Mouse (Mus musculus): ENCODE results near the gene Calhm3. TPM values are rescaled to one million over a fixed set of nuclear protein-coding genes. Genes with fewer than 3 reads are reported as not detected.

Gene Calhm3
- polyA plus RNA-seq, 1 experiment from 2014 or later: not detected

DNA sequence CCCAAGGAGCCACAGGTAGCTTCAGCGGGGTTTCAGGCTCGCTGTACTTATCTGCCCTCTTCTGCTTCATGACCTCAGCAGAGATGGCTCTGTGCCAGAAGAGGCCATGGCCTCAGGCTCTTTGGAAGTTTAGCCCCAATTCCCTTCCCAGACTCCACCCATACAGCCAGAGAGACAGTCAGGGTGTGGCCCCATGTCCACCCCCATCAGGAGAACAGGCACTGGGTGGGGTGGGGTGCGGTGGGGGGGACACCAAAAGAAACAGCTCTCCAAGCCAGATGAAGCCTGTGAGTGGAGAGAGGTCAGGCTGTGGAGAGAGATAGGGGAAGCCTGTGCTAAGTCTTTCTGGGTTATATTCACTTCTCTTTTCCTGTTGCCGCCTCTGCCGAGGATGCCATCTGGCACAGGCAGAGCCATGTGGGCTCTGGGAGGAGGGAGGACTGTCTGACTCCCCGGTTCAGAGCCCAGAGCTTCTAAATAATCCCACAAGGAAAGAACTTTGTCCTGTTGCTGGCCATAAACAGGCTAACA, 20.4 kb downstream of the Calhm3 start:
- no peak overlapping the region for H3K9ac ChIP-seq
- WGBS: 49% methylated on average over 6 of the region's 6 CpGs

DNA sequence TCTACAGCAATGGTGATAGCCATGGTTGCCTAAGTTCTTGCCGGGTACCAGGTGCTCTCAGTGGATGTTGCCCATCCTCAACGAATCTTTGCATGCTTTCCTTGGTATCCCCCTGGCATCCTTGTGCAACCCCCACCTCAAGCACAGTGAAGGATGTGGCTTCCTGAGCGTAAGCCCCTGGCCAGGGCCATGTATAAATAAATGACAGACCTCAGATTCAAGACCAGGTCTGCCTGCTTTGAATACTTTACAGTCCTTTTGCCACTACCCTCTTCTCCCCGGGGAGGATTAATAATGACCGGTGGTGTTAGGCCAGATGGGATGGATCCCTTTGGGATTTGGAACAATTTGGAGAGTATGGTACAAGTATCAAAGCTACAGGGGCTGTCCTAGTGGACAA, 21.4 kb downstream of the Calhm3 start:
- Histone ChIP-seq H3K27me3 (no peaks in the 10 kb centered on the region), H3K4me2 (no peak overlapping the region), H3K27ac (replicated peaks) (no peak overlapping the region), H3K4me3 (no peak overlapping the region), H3K36me3 (peaks cover 4% of the 10 kb centered on the region), H3K4me1 (replicated peaks) (peaks cover 17% of the 10 kb centered on the region), H3K9ac (no peak overlapping the region), H3K9me3 (no peaks in the 10 kb centered on the region)
- ATAC-seq (ENCODE audit: low FRiP score, low read depth): no peak
- WGBS: 85% methylated on average over 5 of the region's 5 CpGs

More for the DNA sequence above, 20.4 kb downstream of the Calhm3 start:
- peaks cover 17% of the 10 kb centered on the region for H3K4me1 ChIP-seq (replicated peaks)
- H3K9me3 ChIP-seq: no peaks in the 10 kb centered on the region
- peak overlapping the region; percentile 27 for H3K4me3 ChIP-seq
- no peaks in the 10 kb centered on the region for H3K36me3 ChIP-seq
- no peak for ATAC-seq (ENCODE audit: low FRiP score, low read depth)
- H3K27me3 ChIP-seq: no peaks in the 10 kb centered on the region
- H3K27ac ChIP-seq (replicated peaks): no peak overlapping the region
- peak overlapping the region; percentile 48 for H3K4me2 ChIP-seq

DNA sequence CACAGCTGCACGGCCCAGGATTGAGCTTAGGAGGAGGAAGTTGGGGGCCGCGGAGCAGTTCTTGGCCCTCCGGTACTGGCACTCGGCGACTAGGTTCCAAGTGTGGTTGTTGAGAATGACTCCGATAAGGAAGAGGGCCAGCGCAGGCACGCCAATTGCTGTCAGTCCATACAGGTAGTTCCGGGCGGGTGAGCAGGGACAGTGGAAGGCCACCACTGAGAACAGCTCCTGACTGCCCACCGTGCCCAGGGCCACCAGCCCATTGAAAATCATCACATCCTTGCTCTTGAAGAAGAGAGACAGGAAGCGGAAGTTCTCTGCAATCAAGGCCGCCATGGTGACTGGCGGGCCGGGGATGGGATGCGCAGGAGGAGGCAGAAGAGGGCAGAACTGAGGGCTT, 22.0 kb downstream of the Calhm3 start:
- H3K4me2 ChIP-seq: no peak overlapping the region
- H3K27me3 ChIP-seq: no peaks in the 10 kb centered on the region
- H3K4me3 ChIP-seq: no peak overlapping the region
- WGBS: 95% methylated on average over 17 of the region's 17 CpGs
- no peak for ATAC-seq (ENCODE audit: low FRiP score, low read depth)
- H3K36me3 ChIP-seq: peaks cover 10% of the 10 kb centered on the region
- H3K27ac ChIP-seq (replicated peaks): no peak overlapping the region
- peaks cover 17% of the 10 kb centered on the region for H3K4me1 ChIP-seq (replicated peaks)
- no peaks in the 10 kb centered on the region for H3K9me3 ChIP-seq
- H3K9ac ChIP-seq: no peak overlapping the region

DNA sequence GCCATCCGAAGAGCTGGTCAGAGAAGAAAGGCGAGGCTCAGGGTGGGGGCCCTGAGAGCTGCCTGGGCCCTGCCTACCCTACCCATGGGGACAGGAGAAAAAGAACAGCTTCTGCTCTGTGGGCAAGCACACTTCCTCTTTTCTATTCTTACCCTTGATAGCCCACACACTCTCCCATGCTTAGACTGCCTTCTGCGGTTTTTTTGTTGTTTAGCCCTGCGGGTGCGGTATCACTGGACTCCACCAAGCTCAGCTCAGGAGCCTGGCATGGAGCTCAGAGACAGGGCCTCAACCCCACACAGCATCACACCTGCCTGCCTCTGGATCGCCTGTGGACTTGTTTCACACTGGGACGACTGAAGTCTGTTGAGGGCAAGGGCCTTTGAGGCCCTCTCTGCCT, 24.4 kb downstream of the Calhm3 start:
- Histone ChIP-seq H3K36me3 (peaks cover 34% of the 10 kb centered on the region), H3K4me1 (replicated peaks) (peaks cover 12% of the 10 kb centered on the region), H3K4me3 (no peak overlapping the region), H3K27ac (replicated peaks) (no peak overlapping the region), H3K9ac (no peak overlapping the region), H3K27me3 (no peaks in the 10 kb centered on the region), H3K9me3 (no peaks in the 10 kb centered on the region), H3K4me2 (no peak overlapping the region)
- ATAC-seq (ENCODE audit: low FRiP score, low read depth): no peak
- WGBS: 90% methylated on average over 7 of the region's 7 CpGs

DNA sequence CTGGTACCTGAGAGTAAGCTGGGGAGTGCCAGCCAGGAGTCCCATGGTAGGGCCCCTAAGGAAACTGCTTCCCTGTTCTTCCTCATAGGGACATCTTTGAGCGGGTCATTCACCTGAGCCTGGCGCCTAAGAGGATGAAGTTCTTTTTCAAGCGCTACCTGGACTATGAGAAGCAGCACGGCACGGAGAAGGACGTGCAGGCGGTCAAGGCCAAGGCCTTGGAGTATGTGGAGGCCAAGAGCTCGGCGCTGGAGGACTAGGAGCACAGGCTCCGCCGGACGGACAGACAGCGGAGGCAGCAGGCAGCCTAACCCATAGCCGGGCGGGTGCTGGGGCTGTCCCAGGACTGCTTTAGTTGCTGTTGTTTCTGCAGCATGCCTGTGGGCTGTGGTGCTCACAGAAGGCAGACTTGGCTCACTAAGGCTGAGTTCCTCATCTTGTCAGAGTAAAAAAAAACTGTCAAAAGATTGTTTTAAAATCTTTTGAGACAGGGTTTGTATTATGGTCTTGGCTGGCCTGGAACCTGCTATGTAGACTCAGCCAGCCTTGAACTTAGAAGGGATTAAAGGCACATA, 26.9 kb downstream of the Calhm3 start:
- ATAC-seq (ENCODE audit: low FRiP score, low read depth): no peak
- 94% methylated on average over 15 of the region's 15 CpGs for WGBS
- Histone ChIP-seq H3K36me3 (peaks cover 54% of the 10 kb centered on the region), H3K4me2 (no peak overlapping the region), H3K9ac (no peak overlapping the region), H3K9me3 (no peaks in the 10 kb centered on the region), H3K27me3 (no peaks in the 10 kb centered on the region), H3K4me3 (no peak overlapping the region), H3K27ac (replicated peaks) (no peak overlapping the region), H3K4me1 (replicated peaks) (no peaks in the 10 kb centered on the region)

DNA sequence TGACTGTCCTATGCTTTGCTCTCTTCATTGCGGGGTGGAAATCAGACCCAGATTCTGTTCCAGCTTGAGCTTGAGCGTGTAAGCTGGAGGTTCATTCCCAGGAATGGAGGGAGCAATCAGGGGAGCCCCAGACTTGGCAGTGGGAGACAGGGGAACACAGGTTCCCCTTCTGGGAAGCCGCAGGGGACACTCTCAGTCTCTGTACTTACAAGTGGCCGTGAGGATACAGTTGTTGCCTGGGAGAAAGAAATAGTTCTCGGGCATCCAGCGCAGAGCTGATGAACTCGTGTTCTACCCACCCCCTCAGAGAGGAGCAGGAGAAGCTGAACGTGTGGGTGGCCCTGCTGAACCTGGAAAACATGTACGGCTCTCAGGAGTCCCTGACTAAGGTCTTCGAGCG, 28.7 kb downstream of the Calhm3 start:
- no peak overlapping the region for H3K4me2 ChIP-seq
- H3K9ac ChIP-seq: no peak overlapping the region
- ATAC-seq (ENCODE audit: low FRiP score, low read depth): no peak
- no peak overlapping the region for H3K4me3 ChIP-seq
- 92% methylated on average over 11 of the region's 11 CpGs for WGBS
- no peaks in the 10 kb centered on the region for H3K4me1 ChIP-seq (replicated peaks)
- H3K27ac ChIP-seq (replicated peaks): no peak overlapping the region
- no peaks in the 10 kb centered on the region for H3K27me3 ChIP-seq
- H3K36me3 ChIP-seq: peaks cover 69% of the 10 kb centered on the region
- no peaks in the 10 kb centered on the region for H3K9me3 ChIP-seq

DNA sequence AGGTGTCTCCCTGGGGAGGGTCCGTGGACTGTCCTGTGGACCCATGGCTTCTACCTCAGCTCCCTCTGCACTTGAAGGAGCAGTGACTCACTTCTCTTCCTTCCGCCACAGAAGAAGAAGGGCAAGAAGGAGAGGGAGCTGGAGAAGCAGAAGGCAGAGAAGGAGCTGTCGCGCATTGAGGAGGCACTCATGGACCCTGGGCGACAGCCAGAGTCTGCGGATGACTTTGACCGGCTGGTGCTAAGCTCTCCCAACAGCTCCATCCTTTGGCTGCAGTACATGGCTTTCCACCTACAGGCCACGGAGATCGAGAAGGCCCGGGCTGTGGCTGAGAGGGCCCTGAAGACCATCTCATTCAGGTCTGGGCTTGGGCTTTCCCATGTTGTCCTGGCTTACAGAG, 29.4 kb downstream of the Calhm3 start:
- 95% methylated on average over 10 of the region's 10 CpGs for WGBS
- H3K4me1 ChIP-seq (replicated peaks): no peaks in the 10 kb centered on the region
- H3K4me3 ChIP-seq: no peak overlapping the region
- H3K9ac ChIP-seq: no peak overlapping the region
- no peaks in the 10 kb centered on the region for H3K9me3 ChIP-seq
- H3K36me3 ChIP-seq: peaks cover 69% of the 10 kb centered on the region
- H3K27ac ChIP-seq (replicated peaks): no peak overlapping the region
- no peak overlapping the region for H3K4me2 ChIP-seq
- H3K27me3 ChIP-seq: no peaks in the 10 kb centered on the region
- ATAC-seq (ENCODE audit: low FRiP score, low read depth): no peak

DNA sequence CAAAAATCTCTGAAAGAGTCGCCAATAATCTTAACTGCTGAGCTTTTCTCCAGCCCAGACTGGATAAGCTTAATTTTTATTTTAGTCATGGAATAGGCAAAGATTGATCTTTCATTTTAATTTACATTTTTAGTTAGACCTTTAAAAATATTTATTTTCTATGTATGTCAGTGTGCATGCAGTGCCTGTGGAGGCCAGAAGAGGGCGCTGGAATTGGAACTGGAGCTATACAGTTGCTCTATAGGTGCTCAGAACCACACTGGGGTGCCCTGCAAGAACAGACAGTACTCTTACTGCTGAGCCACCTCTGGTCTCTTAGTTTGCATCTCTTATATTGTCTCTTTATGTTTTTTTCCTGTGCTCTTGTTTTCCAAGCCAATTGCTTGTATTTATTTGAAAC, 34.8 kb downstream of the Calhm3 start:
- Histone ChIP-seq H3K9ac (no peak overlapping the region), H3K4me3 (no peak overlapping the region), H3K36me3 (peaks cover 55% of the 10 kb centered on the region), H3K4me2 (no peak overlapping the region), H3K27ac (replicated peaks) (no peak overlapping the region), H3K27me3 (no peaks in the 10 kb centered on the region), H3K9me3 (no peaks in the 10 kb centered on the region), H3K4me1 (replicated peaks) (no peaks in the 10 kb centered on the region)
- 27% methylated on average over 2 of the region's 2 CpGs for WGBS
- ATAC-seq (ENCODE audit: low FRiP score, low read depth): no peak

DNA sequence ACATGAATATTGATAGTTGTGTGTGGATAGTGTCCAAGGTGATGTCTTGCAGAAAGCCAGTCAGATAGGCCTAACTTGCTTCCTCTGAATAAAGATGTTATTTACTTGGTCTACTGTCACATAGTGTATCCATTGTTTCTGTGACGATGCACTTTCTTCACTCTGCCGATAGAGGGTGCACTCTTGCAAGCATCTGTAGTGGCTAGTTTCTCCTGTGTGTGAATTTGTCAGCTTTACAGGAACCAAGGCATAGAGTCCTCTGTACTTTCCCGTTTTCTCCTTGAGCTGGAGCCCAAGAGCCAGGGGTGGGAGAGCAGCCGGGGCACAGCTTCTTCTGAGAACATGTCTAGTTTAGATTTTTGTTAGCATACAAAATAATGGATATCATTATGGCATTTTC, 36.5 kb downstream of the Calhm3 start:
- no peak overlapping the region for H3K9ac ChIP-seq
- no peaks in the 10 kb centered on the region for H3K9me3 ChIP-seq
- H3K27ac ChIP-seq (replicated peaks): no peak overlapping the region
- H3K4me3 ChIP-seq: no peak overlapping the region
- H3K36me3 ChIP-seq: peaks cover 55% of the 10 kb centered on the region
- no peaks in the 10 kb centered on the region for H3K27me3 ChIP-seq
- no peaks in the 10 kb centered on the region for H3K4me1 ChIP-seq (replicated peaks)
- no peak for ATAC-seq (ENCODE audit: low FRiP score, low read depth)
- WGBS: 41% methylated on average over 4 of the region's 4 CpGs
- no peak overlapping the region for H3K4me2 ChIP-seq

DNA sequence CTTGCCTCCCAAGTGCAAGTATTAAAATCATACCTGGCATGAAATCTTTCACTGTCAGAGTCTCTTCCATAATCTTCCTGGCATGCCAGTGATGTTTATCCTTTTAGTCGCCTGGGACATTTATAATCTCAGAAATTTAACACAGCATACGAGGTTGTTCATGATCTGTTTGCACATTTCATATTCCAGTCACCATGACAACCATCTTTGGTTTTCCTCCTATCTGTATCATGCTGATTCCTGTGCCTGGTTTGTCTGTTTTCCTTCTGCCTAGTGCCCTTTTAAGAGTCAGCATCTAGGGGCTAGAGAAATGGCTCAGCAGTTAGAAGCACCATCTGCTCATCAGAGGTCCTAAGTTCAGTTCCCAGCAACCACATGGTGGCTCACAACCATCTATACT, 38.9 kb downstream of the Calhm3 start:
- H3K4me2 ChIP-seq: no peak overlapping the region
- no peak for ATAC-seq (ENCODE audit: low FRiP score, low read depth)
- no peak overlapping the region for H3K27ac ChIP-seq (replicated peaks)
- H3K9ac ChIP-seq: no peak overlapping the region
- no peaks in the 10 kb centered on the region for H3K4me1 ChIP-seq (replicated peaks)
- no peaks in the 10 kb centered on the region for H3K9me3 ChIP-seq
- WGBS: 88% methylated on average over 2 of the region's 2 CpGs
- H3K4me3 ChIP-seq: no peak overlapping the region
- no peaks in the 10 kb centered on the region for H3K27me3 ChIP-seq
- H3K36me3 ChIP-seq: peaks cover 56% of the 10 kb centered on the region

DNA sequence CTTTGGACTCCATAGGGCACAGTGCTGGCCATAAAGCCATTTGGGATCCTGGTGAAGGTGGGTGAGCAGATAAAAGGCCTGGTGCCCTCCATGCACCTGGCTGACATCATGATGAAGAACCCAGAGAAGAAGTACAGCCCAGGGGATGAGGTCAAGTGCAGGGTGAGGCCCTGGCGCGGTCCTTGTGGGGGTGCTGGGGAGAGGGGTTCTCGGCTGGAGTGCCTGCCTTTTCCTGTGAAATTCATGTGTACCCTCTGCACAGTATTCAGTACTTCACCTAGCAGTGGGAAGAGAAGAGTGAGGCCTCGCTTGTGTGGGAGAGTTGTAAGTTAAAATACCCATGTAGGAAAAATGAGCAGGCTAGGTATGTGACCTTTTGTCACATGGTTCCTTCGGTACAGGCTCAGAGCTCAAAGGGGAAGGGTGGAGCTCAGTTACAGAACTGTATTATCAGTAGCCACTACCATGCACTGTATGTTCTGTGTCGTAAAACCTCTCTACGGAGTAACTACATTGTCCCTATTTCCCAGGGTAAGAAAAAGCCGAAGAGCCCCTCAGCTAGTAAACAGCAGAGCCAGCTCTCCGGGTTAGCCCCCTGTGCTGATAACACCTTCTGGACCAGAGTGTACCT, 52.8 kb downstream of the Calhm3 start:
- no peak overlapping the region for H3K27ac ChIP-seq (replicated peaks)
- no peak for ATAC-seq (ENCODE audit: low FRiP score, low read depth)
- H3K4me3 ChIP-seq: no peak overlapping the region
- no peaks in the 10 kb centered on the region for H3K27me3 ChIP-seq
- no peaks in the 10 kb centered on the region for H3K4me1 ChIP-seq (replicated peaks)
- no peak overlapping the region for H3K4me2 ChIP-seq
- H3K9ac ChIP-seq: no peak overlapping the region
- peaks cover 96% of the 10 kb centered on the region for H3K36me3 ChIP-seq
- 97% methylated on average over 9 of the region's 9 CpGs for WGBS
- no peaks in the 10 kb centered on the region for H3K9me3 ChIP-seq
